Mouse (Mus musculus): Measurements from ENCODE around the gene Pigz. TPM values are rescaled to one million over a fixed set of nuclear protein-coding genes. Genes with fewer than 3 reads are reported as not detected.

Gene Pigz
- total RNA-seq, 4 experiments from 2014 or later, result 0.10 to 1.2 (median 0.16) TPM

Small RNA genes lying within 50 kb of the gene (microRNA-seq; reads per million reads assigned to microRNA genes)
- not detected for gene Gm26269

Other genes starting within 250 kb of the Pigz start
- gene Meltf, start 55.0 kb upstream of the Pigz start, total RNA-seq (2022), result not detected
- gene 0610012G03Rik, start 14.6 kb downstream of the Pigz start, total RNA-seq (2022), result 10 to 100 TPM; 50.1 to 56.6 (median 51.4) TPM
- gene Ncbp2, start 14.7 kb downstream of the Pigz start, total RNA-seq (2022), result 10 to 100 TPM in 3 of 4 experiments, 1 to 10 TPM in 1; 9.6 to 13.5 (median 10.3) TPM
- 10 to 100 TPM; 10.2 to 14.7 (median 11.8) TPM for gene Senp5, start 69.4 kb downstream of the Pigz start, total RNA-seq (2022)
- 10 to 100 TPM; 11.8 to 14.2 (median 13.3) TPM for gene Pak2, start 145.5 kb downstream of the Pigz start, total RNA-seq (2022)
- gene Pigx, start 165.9 kb downstream of the Pigz start, total RNA-seq (2022), result 10 to 100 TPM; 11.3 to 17.4 (median 11.7) TPM
- 10 to 100 TPM in 2 of 4 experiments, 1 to 10 TPM in 2; 9.5 to 11.1 (median 10.2) TPM for gene Cep19, start 165.9 kb downstream of the Pigz start, total RNA-seq (2022)
- 1 to 10 TPM in 2 of 4 experiments, under 1 TPM in 2; 0.56 to 1.7 (median 1.2) TPM for gene Nrros, start 231.7 kb downstream of the Pigz start, total RNA-seq (2022)
- gene Bex6, start 246.0 kb downstream of the Pigz start, total RNA-seq (2022), result not detected